Mouse (Mus musculus): Measurements from ENCODE around the gene Zcchc7. TPM values are rescaled to one million over a fixed set of nuclear protein-coding genes. Genes with fewer than 3 reads are reported as not detected.

Zcchc7 gene
- 14.1 TPM for polyA plus RNA-seq (2015; fragmentation: Illumina TruSeq; extraction: RNeasy Lipid Tissue Mini Kit (QIAGEN cat#74804); ENCODE audit: insufficient read depth, low read depth, low replicate concordance)

DNA sequence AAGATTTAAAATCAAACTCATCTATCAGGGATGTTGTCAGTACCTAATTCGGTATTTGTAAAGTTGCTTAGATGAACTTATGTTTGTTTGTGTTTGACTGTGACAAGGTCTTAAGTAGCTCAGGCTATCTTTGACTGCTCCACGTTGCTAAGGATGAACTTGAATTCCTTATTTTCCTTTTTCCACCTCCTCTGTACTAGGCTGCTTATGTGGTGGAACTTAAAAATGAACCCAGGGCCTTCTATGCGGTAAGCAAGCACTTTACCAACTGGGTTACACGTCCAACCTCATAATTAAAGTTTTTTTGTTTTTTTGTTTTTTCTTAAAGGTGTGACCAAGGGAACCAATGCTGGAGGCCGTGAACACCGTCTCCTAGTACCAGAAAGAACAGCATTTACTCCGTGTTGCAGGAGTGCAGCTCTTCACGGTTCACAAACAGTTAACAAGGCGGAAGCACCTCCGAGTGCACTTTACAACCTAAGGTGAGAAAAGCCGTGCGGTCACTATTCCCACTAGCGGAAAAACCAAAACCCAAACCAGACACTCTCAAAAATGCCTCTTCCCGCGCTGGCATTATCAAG, at the start of gene Zcchc7:
TSS of gene Zcchc7 (plus strand) at position 325 of the 581 bp plus-strand sequence.

GRCm38 (mm10) chr4:44709740-44710700, 45.7 kb upstream of the Zcchc7 start, which contains the start of gene Pax5:
TSS of gene Pax5 (minus strand) at chr4:44710487.

GRCm38 (mm10) chr4:44981280-44981973, 225.8 kb downstream of the Zcchc7 start, which contains the start of gene Grhpr:
TSS of gene Grhpr (plus strand) at chr4:44981395.

Other genes starting within 250 kb of the Zcchc7 start
- 0.72 TPM for gene Pax5, start 45.4 kb upstream of the Zcchc7 start, polyA plus RNA-seq (2015; fragmentation: Illumina TruSeq; extraction: RNeasy Lipid Tissue Mini Kit (QIAGEN cat#74804); ENCODE audit: insufficient read depth, low read depth, low replicate concordance)
- 16.3 TPM for gene Grhpr, start 225.5 kb downstream of the Zcchc7 start, polyA plus RNA-seq (2015; fragmentation: Illumina TruSeq; extraction: RNeasy Lipid Tissue Mini Kit (QIAGEN cat#74804); ENCODE audit: insufficient read depth, low read depth, low replicate concordance)